8 mouse cellular contexts compared by ENCODE assay signal in the genomic region with DNA sequence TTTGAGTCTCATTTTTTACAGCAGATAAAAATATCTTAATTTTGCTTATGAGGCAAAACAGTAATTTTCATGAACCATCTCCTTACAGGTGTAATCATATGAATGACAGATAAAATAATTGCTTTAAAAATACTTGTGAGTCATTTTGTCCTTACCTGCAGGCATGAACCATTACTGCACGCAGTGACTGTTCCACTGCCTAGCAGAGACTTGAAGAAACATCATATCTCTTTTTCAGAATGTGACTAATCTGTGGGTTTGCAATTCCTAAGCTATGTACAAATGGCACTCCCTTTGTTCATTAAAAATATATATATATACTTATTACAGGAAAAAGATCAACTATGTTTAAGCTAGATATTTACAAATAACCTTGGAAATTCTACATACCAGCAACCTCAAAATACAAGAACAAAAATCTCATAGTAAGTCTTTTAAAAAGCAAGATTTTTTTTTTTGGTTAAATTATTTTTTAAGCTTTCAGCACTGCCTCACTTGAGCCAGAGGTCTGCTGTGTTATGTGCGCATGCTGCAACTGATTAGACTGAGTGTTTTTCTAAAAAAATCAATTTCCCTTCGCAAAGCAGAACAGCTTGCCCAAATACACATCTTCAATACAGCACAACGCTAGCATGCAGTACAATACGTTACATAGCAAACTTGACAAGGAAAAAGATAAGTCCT.
A peak's percentile ranks its signal among the peaks of the same experiment; 100 is the strongest.
DNase-seq lines count a peak whose midpoint lies in the region; ATAC-seq and TF ChIP-seq lines count a peak whose summit lies in the region.

No protein-coding gene starts in this region.

- 62% methylated on average over 5 of the region's 5 CpGs for WGBS in embryonic facial prominence, embryonic 10.5 days
- 15% methylated on average over 5 of the region's 5 CpGs for WGBS in intestine, embryonic 16.5 days
- WGBS in neural tube, embryonic 12.5 days = 74% methylated on average over 5 of the region's 5 CpGs

- peak overlapping the region; percentile 70 for H3K9ac ChIP-seq in intestine, embryonic 16.5 days (ENCODE audit: low read depth, low read length)
- peak overlapping the region; percentile 38 for H3K9ac ChIP-seq in neural tube, embryonic 12.5 days

- peak overlapping the region; percentile 63 for H3K4me3 ChIP-seq in layer of hippocampus, adult 2 months
- peak overlapping the region; percentile 57 for H3K4me3 ChIP-seq in embryonic facial prominence, embryonic 10.5 days
- H3K4me3 ChIP-seq in intestine, embryonic 16.5 days (ENCODE audit: low read length) = peak overlapping the region; percentile 58
- H3K4me3 ChIP-seq in neural tube, embryonic 12.5 days = peak overlapping the region; percentile 30

- H3K36me3 ChIP-seq in embryonic facial prominence, embryonic 10.5 days (replicated peaks) = peaks cover 3% of the 10 kb centered on the region; the same call in 1 of the 2 replicates
- no peaks in the 10 kb centered on the region for H3K36me3 ChIP-seq in intestine, embryonic 16.5 days (ENCODE audit: control insufficient read depth, insufficient read depth, low read length)
- no peaks in the 10 kb centered on the region for H3K36me3 ChIP-seq in neural tube, embryonic 12.5 days

- no peak for DNase-seq in layer of hippocampus, adult 2 months (ENCODE audit: low spot score in 2 of 2)
- DNase-seq in layer of hippocampus, postnatal 25 days (ENCODE audit: extremely low spot score in 1 of 2, low spot score in 1 of 2) = no peak
- no peak for DNase-seq in embryonic facial prominence, embryonic 10.5 days (ENCODE audit: low spot score)
- no peak for DNase-seq in adrenal gland, postnatal 10 days
- DNase-seq in left cerebral cortex, postnatal 36 days (ENCODE audit: low spot score in 2 of 2) = no peak
- no peak for DNase-seq in embryo, embryonic 9.5 days (ENCODE audit: extremely low spot score)

- H3K27me3 ChIP-seq in embryonic facial prominence, embryonic 10.5 days (replicated peaks; ENCODE audit: low read depth, poor library complexity, severe bottlenecking) = no peaks in the 10 kb centered on the region
- H3K27me3 ChIP-seq in intestine, embryonic 16.5 days (replicated peaks; ENCODE audit: control insufficient read depth, insufficient read depth, low read length) = no peaks in the 10 kb centered on the region
- no peaks in the 10 kb centered on the region for H3K27me3 ChIP-seq in neural tube, embryonic 12.5 days (replicated peaks)

- intact Hi-C loops in left cerebral cortex, postnatal 36 days (cut with DNase I) = loop anchor here (5.0 to 10.0 kb wide), 2 partner anchors 111 to 183 kb away; a partner anchor contains a TSS

- no peaks in the 10 kb centered on the region for H3K9me3 ChIP-seq in embryonic facial prominence, embryonic 10.5 days
- H3K9me3 ChIP-seq in intestine, embryonic 16.5 days (ENCODE audit: control insufficient read depth, low read length) = no peaks in the 10 kb centered on the region
- H3K9me3 ChIP-seq in neural tube, embryonic 12.5 days = no peaks in the 10 kb centered on the region

- peak; percentile 70 for ATAC-seq in intestine, embryonic 16.5 days
- no peak for ATAC-seq in neural tube, embryonic 12.5 days (ENCODE audit: low FRiP score, low read depth)

- peak overlapping the region; percentile 65 for H3K4me2 ChIP-seq in intestine, embryonic 16.5 days (ENCODE audit: low read depth, low read length)
- H3K4me2 ChIP-seq in neural tube, embryonic 12.5 days (replicated peaks) = peak overlapping the region; percentile 55

- TF ChIP-seq CTCF in layer of hippocampus, adult 2 months (conservative IDR thresholded peaks at IDR 0.05) = peak; percentile 49

- H3K27ac ChIP-seq in layer of hippocampus, adult 2 months = peak overlapping the region; percentile 99
- H3K27ac ChIP-seq in embryonic facial prominence, embryonic 10.5 days (replicated peaks) = peak overlapping the region; percentile 88
- H3K27ac ChIP-seq in intestine, embryonic 16.5 days (ENCODE audit: low read length) = peak overlapping the region; percentile 85
- no peak overlapping the region for H3K27ac ChIP-seq in neural tube, embryonic 12.5 days

- H3K4me1 ChIP-seq in embryonic facial prominence, embryonic 10.5 days = peaks cover 17% of the 10 kb centered on the region; the same call in 1 of the 2 replicates
- H3K4me1 ChIP-seq in intestine, embryonic 16.5 days (ENCODE audit: control insufficient read depth, insufficient read depth, low read length) = peaks cover 2% of the 10 kb centered on the region; the same call in 1 of the 2 replicates
- H3K4me1 ChIP-seq in neural tube, embryonic 12.5 days = no peaks in the 10 kb centered on the region
